Mouse (Mus musculus) lung, embryonic 16.5 days (tissue): ENCODE measurements around the gene Slx4. TPM values are rescaled to one million over a fixed set of nuclear protein-coding genes. Genes with fewer than 3 reads are reported as not detected.
A peak's percentile ranks its signal among the peaks of the same experiment; 100 is the strongest.

Experiments
- ATAC-seq: fragments of 200-750 bp; cut with Nextera tagmentation; 2 replicates; pipeline ENCODE4 v1.8.0; 2017; ENCODE audit warnings: low read depth, mild to moderate bottlenecking, moderate library complexity
- H3K27ac ChIP-seq: fragments of 300-500 bp; sonication (generic); 2 replicates; pipeline ENCODE4 v1.5.1; 2014; ENCODE audit warnings: mild to moderate bottlenecking, control low read depth, low read length
- H3K27me3 ChIP-seq: fragments of 300-500 bp; sonication (generic); 2 replicates; pipeline ENCODE4 v1.6.1; 2014; ENCODE audit warnings: low read depth, low read length, mixed read lengths; ENCODE audit not compliant: control insufficient read depth, insufficient read depth
- H3K36me3 ChIP-seq: fragments of 300-500 bp; sonication (generic); 2 replicates; pipeline ENCODE4 v1.6.1; 2014; ENCODE audit warnings: low read length; ENCODE audit not compliant: control insufficient read depth, insufficient read depth
- H3K4me1 ChIP-seq: fragments of 300-500 bp; sonication (generic); replicated peaks from 2 replicates; pipeline ENCODE4 v1.6.1; 2014; ENCODE audit warnings: low read length, mixed read lengths; ENCODE audit not compliant: control insufficient read depth, insufficient read depth
- H3K4me2 ChIP-seq: fragments of 300-500 bp; sonication (generic); 2 replicates; pipeline ENCODE4 v1.6.1; 2014; ENCODE audit warnings: low read depth, low read length, control low read depth
- H3K4me3 ChIP-seq: fragments of 300-500 bp; sonication (generic); 2 replicates; pipeline ENCODE4 v1.5.1; 2014; ENCODE audit warnings: mild to moderate bottlenecking, low read length, control low read depth
- H3K9ac ChIP-seq: fragments of 300-500 bp; sonication (generic); 2 replicates; pipeline ENCODE4 v1.6.1; 2014; ENCODE audit warnings: low read length, control low read depth
- H3K9me3 ChIP-seq: fragments of 300-500 bp; sonication (generic); 2 replicates; pipeline ENCODE4 v1.6.1; 2016; ENCODE audit warnings: low read length; ENCODE audit not compliant: control insufficient read depth
- WGBS: fragments of 180-500 bp; shearing (Covaris S2); extraction: QIAGEN DNeasy Blood & Tissue Kit; methylation state at CpG from one replicate; pipeline ENCODE4 v1.1.7; 2014; 5-methylcytosine and 5-hydroxymethylcytosine counted together
- polyA plus RNA-seq: library from polyadenylated mRNA; unstranded; fragments of >200 nt; fragmentation: Nextera tagmentation; extraction: Ambion mirVana; gene quantifications from 2 replicates; pipeline ENCODE4 v1.2.1, GENCODE M21; 2015

The Slx4 gene
- polyA plus RNA-seq, 1 experiment from 2014 or later: 16.5 TPM

GRCm38 (mm10) chr16:3933536-3933935 is 70.0 kb downstream of the Slx4 start:
- H3K4me1 ChIP-seq: no peaks in the 10 kb centered on the region
- no peak overlapping the region for H3K9ac ChIP-seq
- H3K4me3 ChIP-seq: no peak overlapping the region
- no peak overlapping the region for H3K4me2 ChIP-seq
- no peak for ATAC-seq
- WGBS: 90% methylated on average over 6 of the region's 6 CpGs
- no peak overlapping the region for H3K27ac ChIP-seq
- no peaks in the 10 kb centered on the region for H3K27me3 ChIP-seq
- H3K36me3 ChIP-seq: peaks cover 14% of the 10 kb centered on the region
- H3K9me3 ChIP-seq: no peaks in the 10 kb centered on the region

GRCm38 (mm10) chr16:3929151-3929550 is 74.4 kb downstream of the Slx4 start:
- H3K9ac ChIP-seq: no peak overlapping the region
- WGBS: 78% methylated on average over 7 of the region's 7 CpGs
- H3K9me3 ChIP-seq: no peaks in the 10 kb centered on the region
- no peak overlapping the region for H3K4me2 ChIP-seq
- peaks cover 14% of the 10 kb centered on the region for H3K36me3 ChIP-seq
- ATAC-seq: peak; percentile 67
- H3K4me3 ChIP-seq: no peak overlapping the region
- H3K27me3 ChIP-seq: no peaks in the 10 kb centered on the region
- H3K27ac ChIP-seq: 0 out of 2 replicates have a peak overlapping the region, but pooled peaks have one; percentile 13
- H3K4me1 ChIP-seq: no peaks in the 10 kb centered on the region

Other genes starting within 250 kb of the Slx4 start
- not detected in 2 replicates for gene Olfr15, start 172.9 kb downstream of the Slx4 start, polyA plus RNA-seq
- 1.1 and 1.3 TPM in 2 replicates for gene Zfp174, start 156.5 kb downstream of the Slx4 start, polyA plus RNA-seq
- 48.1 and 49.2 TPM in 2 replicates for gene Naa60, start 131.4 kb downstream of the Slx4 start, polyA plus RNA-seq
- 7.3 and 7.6 TPM in 2 replicates for gene Zfp597, start 119.2 kb downstream of the Slx4 start, polyA plus RNA-seq
- 1.5 and 2.0 TPM in 2 replicates for gene Gm20695, start 119.1 kb downstream of the Slx4 start, polyA plus RNA-seq
- 9.4 and 11.1 TPM in 2 replicates for gene 1700037C18Rik, start 95.1 kb downstream of the Slx4 start, polyA plus RNA-seq
- 22.2 and 23.9 TPM in 2 replicates for gene Cluap1, start 95.0 kb downstream of the Slx4 start, polyA plus RNA-seq
- gene Nlrc3, start 27.1 kb downstream of the Slx4 start, polyA plus RNA-seq: 1.9 and 2.1 TPM in 2 replicates
- 3.2 and 4.1 TPM in 2 replicates for gene Dnase1, start 33.2 kb upstream of the Slx4 start, polyA plus RNA-seq
- 88.9 and 90.8 TPM in 2 replicates for gene Trap1, start 74.1 kb upstream of the Slx4 start, polyA plus RNA-seq
- 31.1 and 31.5 TPM in 2 replicates for gene Crebbp, start 210.2 kb upstream of the Slx4 start, polyA plus RNA-seq